Mouse (Mus musculus) erythroblast, embryonic 14.5 days (primary cell): Measurements from ENCODE around the gene Ooep.

Experiments used
- GATA1 ChIP-seq: IDR thresholded peaks from 2 replicates; pipeline ENCODE4 v1.6.1; 2012; ENCODE audit warnings: low read length, inconsistent platforms, mixed read lengths
- TAL1 ChIP-seq: IDR thresholded peaks from 3 replicates; pipeline ENCODE4 v1.6.1; 2012; ENCODE audit warnings: low read length, inconsistent platforms, mixed read lengths

GRCm38 (mm10) chr9:78374885-78375389 is 3.6 kb downstream of the Ooep start:
- no peak for TF ChIP-seq TAL1
- no peak for TF ChIP-seq GATA1
